Mouse (Mus musculus) Patski (cell line): ENCODE data around the gene Lcorl. TPM values are rescaled to one million over a fixed set of nuclear protein-coding genes. Genes with fewer than 3 reads are reported as not detected.

Source experiments
- ATAC-seq: fragments of 100-300 bp; one replicate; pipeline ENCODE4 v1.8.0; 2021
- CTCF ChIA-PET: fragments of 350-600 bp; sonication (Branson Sonifier 250); formaldehyde crosslinking; loops from one replicate; lab custom pipeline; 2022; ENCODE audit warnings: inconsistent platforms; lab: Charles Lee
- POLR2A ChIA-PET: fragments of 350-600 bp; sonication (Branson Sonifier 250); formaldehyde crosslinking; loops from one replicate; lab custom pipeline; 2022; ENCODE audit warnings: antibody characterized with exemption, inconsistent platforms; lab: Charles Lee
- DNase-seq: peaks from one replicate; pipeline ENCODE4 v3.0.0-alpha.2; 2011; ENCODE audit warnings: low read depth, low spot score
- H3K27me3 ChIP-seq: fragments of 371-371 bp; one replicate; pipeline ENCODE4 v1.5.1; 2021
- CTCF ChIP-seq: fragments of 100-300 bp; IDR thresholded peaks from one replicate; pipeline ENCODE4 v1.5.1; 2021
- in situ Hi-C: fragments of 300-500 bp; cut with MboI; formaldehyde crosslinking; loops from 3 replicates; pipeline ENCODE4 v1.11.1; 2018; ENCODE audit warnings: low pct_unique_long_range_greater_than_20kb, mixed read lengths
- polyA plus RNA-seq: library from polyadenylated mRNA; unstranded; gene quantifications from one replicate; pipeline ENCODE4 v1.2.3, GENCODE M21; 2021

The Lcorl gene
- 11.7 TPM for polyA plus RNA-seq

GRCm38 (mm10) chr5:45857254-45858011 lies at the start of gene Lcorl:
Gene Lcorl (minus strand): TSS chr5:45857615.
- peak; percentile 93 for DNase-seq
- in situ Hi-C loops = loop anchor here (25.0 kb wide), 1 partner anchor 370 kb away; the partner anchor contains the start of gene Lap3
- ChIA-PET CTCF (interaction anchor here (1.5 to 1.9 kb wide), 2 partner anchors 19 to 100 kb away, joined by 4 to 6 read pairs; no protein-coding TSS in a partner anchor), POLR2A (no interaction called here)
- peak; percentile 96 for ATAC-seq
- no peak for TF ChIP-seq CTCF
- peaks cover 12% of the 10 kb centered on the region for H3K27me3 ChIP-seq

- POLR2A ChIA-PET = no interaction called here
- TF ChIP-seq CTCF = no peak
- CTCF ChIA-PET = no interaction called here
- in situ Hi-C loops = no loop called here
- DNase-seq (no peak), ATAC-seq (no peak)
- peaks cover 37% of the 10 kb centered on the region for H3K27me3 ChIP-seq
Observed at GRCm38 (mm10) chr5:45904683-45905082, 47.3 kb upstream of the Lcorl start.

GRCm38 (mm10) chr5:45903246-45903645 lies 45.8 kb upstream of the Lcorl start:
- CTCF ChIA-PET = no interaction called here
- POLR2A ChIA-PET = no interaction called here
- in situ Hi-C loops = no loop called here
- no peak for TF ChIP-seq CTCF
- peaks cover 39% of the 10 kb centered on the region for H3K27me3 ChIP-seq
- DNase-seq (no peak), ATAC-seq (no peak)

GRCm38 (mm10) chr5:45895362-45895761 lies 37.9 kb upstream of the Lcorl start:
- CTCF ChIA-PET = no interaction called here
- DNase-seq = no peak
- peaks cover 34% of the 10 kb centered on the region for H3K27me3 ChIP-seq
- POLR2A ChIA-PET = no interaction called here
- in situ Hi-C loops = no loop called here
- TF ChIP-seq CTCF = no peak
- ATAC-seq = no peak

GRCm38 (mm10) chr5:45893696-45894095 lies 36.3 kb upstream of the Lcorl start:
- ChIA-PET CTCF (no interaction called here), POLR2A (no interaction called here)
- no peak for TF ChIP-seq CTCF
- H3K27me3 ChIP-seq = peaks cover 37% of the 10 kb centered on the region
- DNase-seq (no peak), ATAC-seq (no peak)
- in situ Hi-C loops = no loop called here

- DNase-seq (no peak), ATAC-seq (no peak)
- no peak for TF ChIP-seq CTCF
- in situ Hi-C loops = no loop called here
- peaks cover 12% of the 10 kb centered on the region for H3K27me3 ChIP-seq
- CTCF ChIA-PET = interaction anchor here (1.6 to 2.5 kb wide), 3 partner anchors 13 to 293 kb away, joined by 3 to 8 read pairs (median 6); no protein-coding TSS in a partner anchor
- POLR2A ChIA-PET = no interaction called here
Observed at GRCm38 (mm10) chr5:45876328-45876727, 18.9 kb upstream of the Lcorl start.

GRCm38 (mm10) chr5:45875472-45875871 lies 18.1 kb upstream of the Lcorl start:
- POLR2A ChIA-PET = no interaction called here
- peaks cover 12% of the 10 kb centered on the region for H3K27me3 ChIP-seq
- ATAC-seq (no peak), DNase-seq (no peak)
- CTCF ChIA-PET = interaction anchor here (1.6 to 2.5 kb wide), 3 partner anchors 14 to 294 kb away, joined by 3 to 8 read pairs (median 6); no protein-coding TSS in a partner anchor
- TF ChIP-seq CTCF = no peak
- in situ Hi-C loops = no loop called here

- H3K27me3 ChIP-seq = peaks cover 17% of the 10 kb centered on the region
- no peak for DNase-seq
- POLR2A ChIA-PET = no interaction called here
- no peak for TF ChIP-seq CTCF
- no peak for ATAC-seq
- CTCF ChIA-PET = interaction anchor here (1.2 to 2.5 kb wide), 3 partner anchors 14 to 295 kb away, joined by 3 to 8 read pairs (median 3); no protein-coding TSS in a partner anchor
- in situ Hi-C loops = loop anchor here (25.0 kb wide), 1 partner anchor 387 kb away; the partner anchor contains the start of gene Lap3
Observed at GRCm38 (mm10) chr5:45874284-45875030, 17.0 kb upstream of the Lcorl start.

- DNase-seq = no peak
- H3K27me3 ChIP-seq = peaks cover 15% of the 10 kb centered on the region
- TF ChIP-seq CTCF = no peak
- ATAC-seq = no peak
- CTCF ChIA-PET = interaction anchor here (1.5 to 1.9 kb wide), 2 partner anchors 18 to 101 kb away, joined by 4 to 6 read pairs; no protein-coding TSS in a partner anchor
- POLR2A ChIA-PET = no interaction called here
- in situ Hi-C loops = loop anchor here (25.0 kb wide), 1 partner anchor 371 kb away; the partner anchor contains the start of gene Lap3
Observed at GRCm38 (mm10) chr5:45858368-45858767, 953 bp upstream of the Lcorl start.

- CTCF ChIA-PET = interaction anchor here (1.5 kb wide), 1 partner anchor 18 kb away, joined by 3 read pairs; no protein-coding TSS in a partner anchor
- H3K27me3 ChIP-seq = peaks cover 12% of the 10 kb centered on the region
- in situ Hi-C loops = loop anchor here (25.0 kb wide), 1 partner anchor 370 kb away; the partner anchor contains the start of gene Lap3
- no peak for ATAC-seq
- POLR2A ChIA-PET = no interaction called here
- no peak for DNase-seq
- no peak for TF ChIP-seq CTCF
Observed at GRCm38 (mm10) chr5:45856876-45857253, 550 bp downstream of the Lcorl start.
